Mouse (Mus musculus) brain, adult 2 months (tissue): ENCODE measurements around the gene Olfr166.
"Not testable (repeated sequence)": the region's sequence is repeated elsewhere in the genome, so short reads cannot be mapped to it uniquely, and the experiment has no call there.

Source experiments
- DNase-seq: peaks from one replicate; pipeline ENCODE4 v3.0.0; 2011; ENCODE audit warnings: low read depth, low spot score

Olfr166 gene

DNA sequence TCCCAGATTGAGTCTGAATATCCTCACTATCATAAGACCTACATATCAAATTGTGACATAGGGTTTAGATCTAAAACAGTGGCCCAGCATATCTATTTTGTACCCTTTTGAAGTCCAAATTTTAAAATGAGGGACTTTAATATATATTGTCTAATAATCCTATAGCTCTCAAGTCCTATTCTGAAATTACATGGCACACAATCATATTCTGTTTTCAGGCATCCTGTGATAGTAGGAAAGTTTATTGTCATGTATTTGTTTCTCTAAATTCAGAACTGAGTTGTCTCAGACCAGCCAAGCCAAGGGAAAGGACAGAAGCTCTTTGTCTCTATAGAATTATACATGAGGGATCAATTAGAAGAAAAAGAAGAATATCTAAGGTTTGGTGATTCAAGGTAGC is at the start of gene Olfr166:
Olfr166 (plus strand) TSS at position 301 of the 400 bp plus-strand sequence.
- DNase-seq, result no peak

DNA sequence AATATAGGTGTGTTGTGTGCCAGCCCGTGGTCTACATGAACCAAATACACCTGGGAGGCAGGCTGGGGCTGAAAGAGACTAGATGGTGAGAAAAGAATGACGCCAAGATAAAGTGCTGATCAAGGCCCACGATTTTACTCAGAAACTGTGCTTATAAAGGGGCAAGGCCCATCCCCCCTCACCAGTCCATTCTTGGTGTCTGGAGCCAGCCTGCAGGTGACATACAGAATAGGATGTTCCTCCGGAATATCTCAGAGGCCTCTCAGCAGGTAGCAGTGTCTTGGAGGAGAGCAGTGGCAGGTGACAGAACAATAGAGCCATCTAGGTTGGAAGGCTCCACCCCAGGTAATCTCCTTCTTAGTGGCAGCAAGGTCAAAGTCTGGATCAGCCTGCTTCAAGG is 24.8 kb upstream of the Olfr166 start:
- not testable (repeated sequence) for DNase-seq

DNA sequence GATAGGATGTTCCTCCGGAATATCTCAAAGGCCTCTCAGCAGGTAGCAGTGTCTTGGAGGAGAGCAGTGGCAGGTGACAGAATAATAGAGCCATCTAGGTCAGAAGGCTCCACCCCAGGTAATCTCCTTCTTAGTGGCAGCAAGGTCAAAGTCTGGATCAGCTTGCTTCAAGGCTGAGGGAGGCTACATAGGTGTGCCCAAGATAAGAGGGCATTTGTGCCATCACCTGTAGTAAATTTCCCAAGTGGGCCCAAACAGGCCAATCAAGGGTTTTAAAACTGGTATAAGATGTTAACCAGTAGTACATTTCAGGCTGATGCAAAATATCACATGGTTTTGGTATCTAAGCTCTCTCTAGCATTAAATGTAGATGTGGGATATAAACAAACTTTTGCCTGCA is 19.1 kb upstream of the Olfr166 start:
- no peak for DNase-seq

GRCm38 (mm10) chr16:19522166-19522565 is 38.7 kb downstream of the Olfr166 start, which contains the start of gene Olfr167:
Gene Olfr167 (minus strand): TSS chr16:19522266.
- no peak for DNase-seq

- no peak for DNase-seq
Observed at GRCm38 (mm10) chr16:19535455-19535854, 52.0 kb downstream of the Olfr166 start, which contains the start of gene Olfr168. Gene Olfr168 (minus strand): TSS chr16:19535555.
